Mouse (Mus musculus): ENCODE results near the gene Rabgap1.

Rabgap1 gene

DNA sequence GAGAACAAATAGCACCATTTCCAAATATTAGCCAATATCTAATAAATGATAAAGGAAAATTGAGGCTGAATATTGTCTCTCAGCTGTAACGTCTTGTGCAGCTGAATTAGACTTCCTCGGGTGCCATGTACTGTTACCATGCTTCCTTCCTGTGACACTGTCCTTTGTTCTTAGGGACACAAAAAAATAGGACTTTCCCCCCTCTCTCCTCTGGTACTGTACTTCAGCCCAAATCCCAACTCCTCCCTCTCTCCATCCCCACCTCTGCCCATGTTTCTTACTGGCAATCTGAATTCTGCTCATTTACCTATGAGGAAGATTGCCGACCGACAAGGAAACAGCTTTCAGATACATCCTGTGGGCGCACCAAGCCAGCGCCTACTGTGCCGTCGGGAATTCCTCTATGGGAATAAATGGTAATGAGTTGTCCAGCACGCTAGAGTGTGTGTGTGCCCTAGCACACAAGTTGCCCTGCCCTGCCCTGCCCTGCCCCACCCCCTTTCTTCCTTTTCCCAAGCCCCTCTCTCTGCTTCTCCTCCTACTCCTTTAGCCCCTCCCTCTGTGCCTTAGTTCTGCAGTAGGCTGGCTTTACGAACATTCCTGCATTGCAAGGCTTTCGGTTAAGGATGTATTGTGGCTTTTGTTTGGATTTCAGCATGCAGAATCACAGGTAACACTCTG, 73.1 kb downstream of the Rabgap1 start, which contains the start of gene Gpr21:
Gene Gpr21 (plus strand): TSS at position 303 of the 681 bp plus-strand sequence.
- DNase-seq: peak in 1 of 2 experiments; percentile 4

- no peak for DNase-seq
Measured at GRCm38 (mm10) chr2:37516922-37517462, 73.9 kb downstream of the Rabgap1 start.

GRCm38 (mm10) chr2:37518561-37519285, 75.6 kb downstream of the Rabgap1 start:
- no peak for DNase-seq

DNA sequence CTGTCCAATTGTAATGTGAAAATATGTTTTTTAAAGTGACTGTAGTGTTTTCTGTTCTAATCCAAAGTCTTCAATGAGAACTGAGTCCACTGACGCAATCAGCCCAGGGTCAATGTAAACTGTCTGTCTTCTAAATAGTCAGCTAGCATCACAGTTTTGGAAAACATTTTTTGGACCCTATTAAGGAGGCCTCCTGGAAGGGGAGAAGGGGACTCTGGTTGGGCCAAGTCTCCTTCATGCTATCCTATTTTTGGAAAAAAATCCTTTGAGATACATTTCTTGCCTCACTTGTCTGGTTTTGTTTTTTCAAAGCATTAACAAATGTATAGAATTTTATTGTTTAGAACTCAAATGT, 76.2 kb downstream of the Rabgap1 start:
- no peak for DNase-seq

- DNase-seq: no peak
Measured at GRCm38 (mm10) chr2:37527587-37527986, 84.5 kb downstream of the Rabgap1 start.

- DNase-seq: no peak
Measured at GRCm38 (mm10) chr2:37529397-37529796, 86.3 kb downstream of the Rabgap1 start.

DNA sequence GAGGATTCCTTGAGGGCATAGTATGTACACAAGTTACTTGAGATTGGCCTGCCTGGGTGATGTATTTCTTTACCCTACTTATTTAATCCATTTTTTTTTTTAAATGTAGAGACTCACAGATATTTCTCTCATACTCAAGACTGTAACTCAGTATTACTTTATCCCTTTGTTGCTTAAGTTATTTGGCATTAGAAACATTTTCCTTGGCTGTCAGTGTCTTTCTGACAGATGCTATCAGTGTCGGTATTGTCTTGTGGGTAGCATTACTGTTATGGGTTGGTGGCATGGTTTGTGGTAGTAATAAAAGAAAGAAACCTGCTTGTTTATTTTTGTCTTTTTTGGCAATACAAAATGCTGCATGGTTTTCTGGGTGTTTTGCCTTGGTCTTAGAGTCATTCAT, 87.7 kb downstream of the Rabgap1 start:
- no peak for DNase-seq

DNA sequence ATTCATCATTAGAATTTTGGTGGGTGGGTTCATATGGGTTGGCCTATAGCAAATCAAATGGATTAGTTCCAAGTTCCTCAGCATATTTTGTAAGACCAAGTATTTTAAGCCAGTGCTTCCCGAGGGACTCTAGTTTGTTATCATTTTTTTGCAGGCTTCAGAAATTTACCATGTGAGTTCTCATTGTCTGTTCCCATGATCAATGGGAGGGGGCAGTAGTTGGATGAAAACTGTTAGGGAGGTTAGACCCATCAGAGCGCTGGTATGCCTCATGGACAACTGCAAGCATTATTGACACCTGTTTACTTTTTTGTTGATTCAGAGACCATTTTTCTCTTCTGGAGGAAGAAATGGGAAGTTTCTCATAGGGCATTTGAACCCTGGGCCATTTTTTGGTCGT, 88.6 kb downstream of the Rabgap1 start:
- DNase-seq: no peak

- peak in 1 of 2 experiments; percentile 13 for DNase-seq
Measured at GRCm38 (mm10) chr2:37549346-37550012, 106.4 kb downstream of the Rabgap1 start.

DNA sequence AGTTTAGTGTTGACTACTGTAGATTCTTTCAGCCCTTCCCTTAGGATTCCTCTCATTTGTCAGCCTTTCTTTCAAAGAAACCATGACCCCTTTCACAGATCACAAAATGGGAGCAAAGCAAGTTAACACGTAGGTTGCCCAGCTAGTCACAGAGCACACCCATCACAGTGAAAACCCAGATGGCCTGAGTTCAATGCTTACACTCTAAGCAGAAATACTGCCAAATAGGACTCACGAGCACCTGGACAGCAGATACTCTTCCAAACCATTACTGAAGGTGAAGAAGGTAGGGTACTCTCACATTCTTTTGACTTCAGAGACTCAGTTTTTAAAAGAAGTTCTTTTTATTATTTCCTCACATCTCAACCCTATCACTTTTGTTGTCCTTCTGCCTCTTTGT, 113.3 kb downstream of the Rabgap1 start:
- no peak for DNase-seq

DNA sequence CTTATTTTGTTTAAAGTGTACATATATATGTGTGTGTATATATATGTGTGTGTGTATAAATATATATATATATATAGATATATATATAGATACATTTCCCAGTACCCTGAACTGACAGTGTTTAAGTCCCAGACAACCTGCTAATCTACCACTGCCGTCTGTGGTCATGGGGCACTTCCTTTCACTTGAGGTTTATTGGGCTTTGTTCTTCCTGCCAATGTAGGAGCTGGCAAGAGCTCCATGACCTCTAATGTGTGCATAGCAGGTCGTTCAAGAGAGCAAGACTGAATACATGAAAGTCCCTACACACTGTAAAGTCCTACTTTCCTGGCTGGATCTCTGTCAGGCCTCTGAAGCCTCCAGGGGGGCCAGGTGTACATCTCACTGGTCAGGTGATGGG, 122.5 kb downstream of the Rabgap1 start:
- DNase-seq: peak in 1 of 2 experiments; percentile 8

DNA sequence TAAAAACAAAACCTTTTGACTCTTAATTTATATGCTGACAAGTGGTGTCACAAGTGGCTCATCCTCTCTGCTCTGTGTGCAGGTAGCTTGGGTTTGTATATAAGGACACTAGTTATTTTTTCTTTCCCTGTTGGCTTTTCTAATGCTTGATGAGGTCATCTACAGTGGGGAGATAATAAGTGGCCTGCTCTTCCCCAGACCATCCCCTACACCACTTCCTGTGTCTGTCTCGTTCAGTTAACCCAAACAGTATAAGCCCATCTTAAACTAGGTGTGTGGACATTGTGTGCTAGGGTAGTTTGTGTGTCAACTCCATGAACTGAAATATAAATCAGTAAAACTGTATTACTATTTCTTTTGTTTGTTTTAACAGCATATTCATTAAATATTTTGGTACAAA, 123.0 kb downstream of the Rabgap1 start:
- DNase-seq: no peak

- DNase-seq: no peak
Measured at GRCm38 (mm10) chr2:37569888-37570287, 126.8 kb downstream of the Rabgap1 start.

DNA sequence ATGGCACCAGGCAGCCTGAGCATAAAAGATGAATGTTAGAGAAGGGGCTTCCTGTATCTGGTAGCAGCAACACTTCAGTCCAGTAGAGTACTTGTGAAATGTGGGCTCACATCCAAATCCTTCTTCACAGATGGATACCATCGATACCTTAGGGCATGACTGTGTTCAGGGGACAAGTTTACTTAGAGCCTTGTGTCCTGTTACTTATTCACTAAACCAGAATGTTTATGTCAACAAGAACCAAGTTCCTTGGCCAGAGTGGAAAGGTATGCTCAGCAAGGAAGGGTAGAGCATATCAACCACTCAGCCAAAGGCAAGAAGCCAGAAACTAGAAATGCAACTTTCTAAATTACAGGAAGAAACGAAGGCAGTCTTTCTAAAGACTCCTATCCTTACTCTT, 127.6 kb downstream of the Rabgap1 start:
- peak in 1 of 2 experiments; percentile 17 for DNase-seq

GRCm38 (mm10) chr2:37572141-37572540, 129.1 kb downstream of the Rabgap1 start:
- DNase-seq: no peak

DNA sequence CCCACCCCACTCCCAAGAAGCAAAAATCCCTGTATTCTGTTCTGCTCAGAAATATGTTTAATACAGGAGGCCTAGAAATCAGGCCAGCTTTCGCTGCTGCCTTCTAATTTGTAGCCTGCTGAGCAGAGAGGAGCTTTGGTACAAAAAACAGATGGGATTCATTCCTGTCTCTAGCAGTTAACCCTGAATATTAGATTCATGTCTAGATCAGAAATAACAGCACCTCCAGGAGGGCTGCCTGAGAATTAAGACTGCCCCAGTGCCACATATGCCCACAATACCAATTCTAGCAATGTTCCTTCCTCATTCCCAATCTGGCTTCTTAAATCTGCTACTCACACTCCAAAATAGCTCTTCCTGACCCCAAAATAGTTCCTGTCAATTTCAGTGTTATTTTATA, 133.6 kb downstream of the Rabgap1 start:
- DNase-seq: no peak

GRCm38 (mm10) chr2:37578185-37578584, 135.1 kb downstream of the Rabgap1 start:
- DNase-seq: no peak

GRCm38 (mm10) chr2:37587919-37588318, 144.8 kb downstream of the Rabgap1 start:
- no peak for DNase-seq
